Mouse (Mus musculus) limb, embryonic 13.5 days (tissue): ENCODE data around the gene Zfp277. TPM values are rescaled to one million over a fixed set of nuclear protein-coding genes. Genes with fewer than 3 reads are reported as not detected.

ENCODE experiments used
- ATAC-seq: fragments of 200-750 bp; cut with Nextera tagmentation; 2 replicates; pipeline ENCODE4 v1.8.0; 2017; ENCODE audit warnings: low read depth, moderate number of reproducible peaks, moderate TSS enrichment; ENCODE audit not compliant: low FRiP score
- H3K27ac ChIP-seq: fragments of 300-500 bp; sonication (generic); 2 replicates; pipeline ENCODE4 v1.5.1; 2015; ENCODE audit warnings: inconsistent platforms, mild to moderate bottlenecking, moderate library complexity
- H3K27me3 ChIP-seq: fragments of 300-500 bp; sonication (generic); 2 replicates; pipeline ENCODE4 v1.6.1; 2015; ENCODE audit warnings: mild to moderate bottlenecking, inconsistent platforms
- H3K36me3 ChIP-seq: fragments of 300-500 bp; sonication (generic); 2 replicates; pipeline ENCODE4 v1.6.1; 2015; ENCODE audit warnings: inconsistent platforms, mild to moderate bottlenecking, moderate library complexity
- H3K4me1 ChIP-seq: fragments of 300-500 bp; sonication (generic); 2 replicates; pipeline ENCODE4 v1.6.1; 2015; ENCODE audit warnings: inconsistent platforms
- H3K4me2 ChIP-seq: fragments of 300-500 bp; sonication (generic); replicated peaks from 2 replicates; pipeline ENCODE4 v1.6.1; 2015; ENCODE audit warnings: inconsistent platforms, mild to moderate bottlenecking, moderate library complexity
- H3K4me3 ChIP-seq: fragments of 300-500 bp; sonication (generic); 2 replicates; pipeline ENCODE4 v1.5.1; 2015; ENCODE audit warnings: moderate library complexity, mild to moderate bottlenecking, inconsistent platforms
- H3K9ac ChIP-seq: fragments of 300-500 bp; sonication (generic); 2 replicates; pipeline ENCODE4 v1.6.1; 2015; ENCODE audit warnings: mild to moderate bottlenecking, inconsistent platforms
- H3K9me3 ChIP-seq: fragments of 300-500 bp; sonication (generic); 2 replicates; pipeline ENCODE4 v1.6.1; 2016; ENCODE audit warnings: inconsistent platforms
- WGBS: fragments of 180-500 bp; shearing (Covaris S2); methylation state at CpG from one replicate; pipeline ENCODE4 v1.1.7; 2015; 5-methylcytosine and 5-hydroxymethylcytosine counted together
- polyA plus RNA-seq: library from polyadenylated mRNA; unstranded; fragments of >200 nt; fragmentation: Nextera tagmentation; extraction: Ambion mirVana; gene quantifications from 2 replicates; pipeline ENCODE4 v1.2.1, GENCODE M21; 2015

The Zfp277 gene
- polyA plus RNA-seq, 1 experiment from 2014 or later, result 36.4 TPM

DNA sequence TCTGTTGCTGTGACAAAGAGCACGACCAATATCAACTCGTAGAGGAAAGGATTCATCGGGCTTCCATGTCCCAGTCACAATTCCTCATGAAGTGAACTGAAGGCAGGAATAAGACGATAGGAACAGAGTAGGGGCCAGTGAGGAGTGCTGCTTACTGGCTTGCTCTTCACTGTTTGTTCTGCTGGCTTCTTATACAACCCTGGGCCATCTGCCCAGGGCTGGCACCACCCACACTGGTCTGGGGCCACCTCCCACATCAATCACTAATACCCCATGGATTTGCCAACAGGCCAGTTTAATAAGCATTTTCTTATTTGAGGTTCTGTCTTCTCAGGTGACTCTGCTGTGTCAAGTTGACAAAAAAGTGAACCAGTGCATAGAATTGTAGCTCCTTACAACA, 60.4 kb downstream of the Zfp277 start:
- Histone ChIP-seq H3K27me3 (no peaks in the 10 kb centered on the region), H3K27ac (no peak overlapping the region), H3K9me3 (no peaks in the 10 kb centered on the region), H3K4me1 (peaks cover 12% of the 10 kb centered on the region; the same call in 1 of the 2 replicates), H3K4me3 (no peak overlapping the region), H3K9ac (no peak overlapping the region), H3K4me2 (no peak overlapping the region), H3K36me3 (no peaks in the 10 kb centered on the region)
- ATAC-seq, result no peak
- WGBS, result 91% methylated on average over 4 of the region's 4 CpGs

DNA sequence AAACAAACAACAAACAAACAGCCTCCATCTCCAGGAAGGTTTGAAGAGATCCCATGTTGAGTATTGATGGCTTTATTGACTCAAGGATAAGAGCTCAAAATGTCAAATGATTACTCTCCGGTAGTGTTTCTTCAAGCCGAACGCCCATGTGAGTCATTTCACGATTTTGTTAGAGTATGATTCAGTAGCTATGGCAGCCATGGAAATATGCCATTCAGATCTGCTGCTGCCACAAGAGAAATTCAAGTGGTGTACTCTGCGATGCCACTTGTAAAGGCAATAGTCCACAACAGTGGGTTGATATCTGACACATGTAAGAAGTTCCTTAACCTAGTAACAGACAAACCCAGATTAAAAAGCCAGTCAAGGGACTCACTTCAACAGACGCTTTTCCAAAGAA, 62.0 kb downstream of the Zfp277 start:
- Histone ChIP-seq H3K27ac (no peak overlapping the region), H3K9ac (no peak overlapping the region), H3K9me3 (no peaks in the 10 kb centered on the region), H3K4me2 (no peak overlapping the region), H3K36me3 (no peaks in the 10 kb centered on the region), H3K27me3 (no peaks in the 10 kb centered on the region), H3K4me3 (no peak overlapping the region), H3K4me1 (peaks cover 12% of the 10 kb centered on the region; the same call in 1 of the 2 replicates)
- 93% methylated on average over 6 of the region's 6 CpGs for WGBS
- no peak for ATAC-seq

- no peak overlapping the region for H3K4me2 ChIP-seq
- 87% methylated on average over 5 of the region's 5 CpGs for WGBS
- no peaks in the 10 kb centered on the region for H3K36me3 ChIP-seq
- H3K4me3 ChIP-seq, result no peak overlapping the region
- no peak overlapping the region for H3K27ac ChIP-seq
- H3K9me3 ChIP-seq, result no peaks in the 10 kb centered on the region
- H3K27me3 ChIP-seq, result no peaks in the 10 kb centered on the region
- no peak overlapping the region for H3K9ac ChIP-seq
- no peak for ATAC-seq
- 0 out of 2 replicates have a peak, but pooled peaks cover 5% of the 10 kb centered on the region for H3K4me1 ChIP-seq
These were observed 63.2 kb downstream of the Zfp277 start for GRCm38 (mm10) chr12:40382539-40382938.

DNA sequence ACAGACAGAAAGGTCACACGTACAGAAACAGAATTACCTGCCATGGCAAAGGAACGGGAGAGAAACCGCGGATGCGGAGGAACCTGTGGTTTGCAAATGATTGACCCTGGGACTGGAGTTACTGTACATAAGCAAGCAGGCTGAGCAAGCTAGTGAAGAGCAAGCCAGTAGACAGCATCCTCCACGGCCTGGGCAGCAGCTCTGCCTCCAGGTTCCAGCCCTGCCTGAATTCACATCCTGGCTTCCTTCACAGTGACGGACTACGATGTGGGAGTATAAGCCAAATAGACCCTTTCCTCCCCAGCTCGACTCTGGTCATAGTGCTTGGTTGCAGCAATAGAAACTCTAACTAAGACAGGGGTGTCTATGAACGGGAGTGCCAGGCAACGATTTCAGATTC, 63.9 kb downstream of the Zfp277 start:
- Histone ChIP-seq H3K27me3 (no peaks in the 10 kb centered on the region), H3K4me2 (no peak overlapping the region), H3K4me3 (no peak overlapping the region), H3K27ac (no peak overlapping the region), H3K36me3 (no peaks in the 10 kb centered on the region), H3K9ac (no peak overlapping the region), H3K4me1 (0 out of 2 replicates have a peak, but pooled peaks cover under 1% of the 10 kb centered on the region), H3K9me3 (no peaks in the 10 kb centered on the region)
- no peak for ATAC-seq
- 85% methylated on average over 11 of the region's 11 CpGs for WGBS

GRCm38 (mm10) chr12:40381173-40381801, 64.4 kb downstream of the Zfp277 start:
- no peak for ATAC-seq
- Histone ChIP-seq H3K9ac (no peak overlapping the region), H3K4me3 (no peak overlapping the region), H3K4me1 (no peaks in the 10 kb centered on the region), H3K9me3 (no peaks in the 10 kb centered on the region), H3K27ac (no peak overlapping the region), H3K36me3 (no peaks in the 10 kb centered on the region), H3K27me3 (no peaks in the 10 kb centered on the region), H3K4me2 (no peak overlapping the region)
- 87% methylated on average over 10 of the region's 10 CpGs for WGBS

- no peak for ATAC-seq
- H3K36me3 ChIP-seq, result no peaks in the 10 kb centered on the region
- no peaks in the 10 kb centered on the region for H3K4me1 ChIP-seq
- H3K9ac ChIP-seq, result no peak overlapping the region
- 83% methylated on average over 4 of the region's 4 CpGs for WGBS
- H3K27ac ChIP-seq, result no peak overlapping the region
- no peaks in the 10 kb centered on the region for H3K9me3 ChIP-seq
- H3K4me3 ChIP-seq, result no peak overlapping the region
- no peaks in the 10 kb centered on the region for H3K27me3 ChIP-seq
- no peak overlapping the region for H3K4me2 ChIP-seq
These were observed 66.2 kb downstream of the Zfp277 start for GRCm38 (mm10) chr12:40379538-40379923.

- no peak overlapping the region for H3K4me2 ChIP-seq
- no peaks in the 10 kb centered on the region for H3K4me1 ChIP-seq
- ATAC-seq, result no peak
- WGBS, result 88% methylated on average over 17 of the region's 17 CpGs
- H3K27me3 ChIP-seq, result no peaks in the 10 kb centered on the region
- no peaks in the 10 kb centered on the region for H3K9me3 ChIP-seq
- no peaks in the 10 kb centered on the region for H3K36me3 ChIP-seq
- no peak overlapping the region for H3K27ac ChIP-seq
- H3K9ac ChIP-seq, result no peak overlapping the region
- no peak overlapping the region for H3K4me3 ChIP-seq
These were observed 66.8 kb downstream of the Zfp277 start for GRCm38 (mm10) chr12:40378621-40379537.

DNA sequence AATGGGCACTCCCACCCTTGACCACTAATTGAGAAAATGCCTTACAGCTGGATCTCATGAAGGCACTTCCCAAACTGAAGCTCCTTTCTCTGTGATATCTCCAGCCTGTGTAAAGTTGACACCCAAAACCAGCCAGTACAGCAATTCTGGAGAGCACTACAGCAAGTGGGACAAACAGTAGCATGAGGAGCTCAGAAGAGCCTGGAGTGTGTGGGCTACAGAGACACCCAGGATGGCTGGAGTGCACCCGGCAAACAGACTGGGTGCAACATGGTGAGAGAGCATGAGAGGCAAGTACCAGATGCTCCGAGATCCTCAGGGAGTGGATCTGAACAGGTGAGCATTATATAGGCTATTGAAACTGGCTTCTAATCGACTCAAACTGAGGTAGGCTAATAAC, 93.8 kb downstream of the Zfp277 start:
- Histone ChIP-seq H3K27ac (no peak overlapping the region), H3K27me3 (no peaks in the 10 kb centered on the region), H3K4me2 (no peak overlapping the region), H3K4me3 (no peak overlapping the region), H3K9ac (no peak overlapping the region), H3K4me1 (no peaks in the 10 kb centered on the region), H3K9me3 (no peaks in the 10 kb centered on the region), H3K36me3 (0 out of 2 replicates have a peak, but pooled peaks cover 3% of the 10 kb centered on the region)
- 89% methylated on average over 3 of the region's 3 CpGs for WGBS
- no peak for ATAC-seq

GRCm38 (mm10) chr12:40348251-40348650, 97.5 kb downstream of the Zfp277 start:
- H3K27ac ChIP-seq, result no peak overlapping the region
- WGBS, result 78% methylated on average over 4 of the region's 4 CpGs

DNA sequence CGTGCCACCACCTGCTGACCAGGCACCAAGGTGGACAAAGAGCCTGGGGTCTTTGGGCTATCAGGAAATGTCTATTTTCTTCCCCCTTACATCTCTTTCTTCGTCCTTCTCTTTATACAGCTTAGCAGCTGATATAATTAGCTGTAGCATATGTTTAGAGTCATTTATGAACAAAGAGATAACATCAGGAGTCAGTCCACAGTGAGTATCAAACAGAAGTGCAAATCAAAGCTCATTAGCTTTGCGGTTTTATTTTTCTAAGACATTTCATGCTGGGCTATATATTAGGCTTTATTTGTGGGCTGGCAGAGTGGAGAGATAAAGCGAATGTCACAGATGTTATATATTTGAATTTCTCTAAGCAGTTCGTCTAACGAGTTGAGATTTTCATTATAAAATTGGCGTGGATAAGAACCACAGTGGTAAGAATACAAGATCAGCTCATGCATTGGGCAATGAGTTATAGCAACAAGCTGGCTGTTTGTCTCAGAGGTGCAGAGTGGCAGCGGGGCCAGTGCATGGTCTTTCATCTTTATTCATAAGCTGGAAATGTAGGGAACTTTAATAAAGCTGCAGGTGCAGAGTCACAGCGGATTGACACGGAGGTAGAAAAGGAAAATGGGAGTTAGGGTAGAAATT, 98.5 kb downstream of the Zfp277 start:
- Histone ChIP-seq H3K9ac (no peak overlapping the region), H3K4me2 (no peak overlapping the region), H3K27ac (no peak overlapping the region), H3K27me3 (no peaks in the 10 kb centered on the region), H3K36me3 (0 out of 2 replicates have a peak, but pooled peaks cover 3% of the 10 kb centered on the region), H3K9me3 (no peaks in the 10 kb centered on the region), H3K4me3 (no peak overlapping the region), H3K4me1 (no peaks in the 10 kb centered on the region)
- no peak for ATAC-seq
- 69% methylated on average over 10 of the region's 10 CpGs for WGBS

More at GRCm38 (mm10) chr12:40348251-40348650, 97.5 kb downstream of the Zfp277 start:
- H3K36me3 ChIP-seq, result 0 out of 2 replicates have a peak, but pooled peaks cover 3% of the 10 kb centered on the region
- H3K9ac ChIP-seq, result no peak overlapping the region
- ATAC-seq, result no peak
- H3K4me1 ChIP-seq, result no peaks in the 10 kb centered on the region
- H3K27me3 ChIP-seq, result no peaks in the 10 kb centered on the region
- no peak overlapping the region for H3K4me3 ChIP-seq
- no peak overlapping the region for H3K4me2 ChIP-seq
- H3K9me3 ChIP-seq, result no peaks in the 10 kb centered on the region

- H3K9me3 ChIP-seq, result no peaks in the 10 kb centered on the region
- no peak overlapping the region for H3K4me3 ChIP-seq
- 64% methylated on average over 5 of the region's 5 CpGs for WGBS
These were observed 104.3 kb downstream of the Zfp277 start for GRCm38 (mm10) chr12:40341443-40341842.

GRCm38 (mm10) chr12:40335303-40335702, 110.4 kb downstream of the Zfp277 start:
- no peak for ATAC-seq
- H3K27ac ChIP-seq, result no peak overlapping the region

More at GRCm38 (mm10) chr12:40341443-40341842, 104.3 kb downstream of the Zfp277 start:
- Histone ChIP-seq H3K36me3 (no peaks in the 10 kb centered on the region), H3K9ac (no peak overlapping the region), H3K4me2 (no peak overlapping the region), H3K27ac (no peak overlapping the region), H3K4me1 (no peaks in the 10 kb centered on the region), H3K27me3 (no peaks in the 10 kb centered on the region)
- no peak for ATAC-seq

More at GRCm38 (mm10) chr12:40335303-40335702, 110.4 kb downstream of the Zfp277 start:
- Histone ChIP-seq H3K9ac (no peak overlapping the region), H3K4me1 (no peaks in the 10 kb centered on the region), H3K9me3 (no peaks in the 10 kb centered on the region), H3K36me3 (peaks cover 8% of the 10 kb centered on the region; the same call in 1 of the 2 replicates), H3K4me2 (no peak overlapping the region), H3K4me3 (no peak overlapping the region), H3K27me3 (no peaks in the 10 kb centered on the region)
- 97% methylated on average over 3 of the region's 3 CpGs for WGBS
